Mouse (Mus musculus) embryonic facial prominence, embryonic 12.5 days (tissue): ENCODE results near the gene Ncam1. TPM values are rescaled to one million over a fixed set of nuclear protein-coding genes. Genes with fewer than 3 reads are reported as not detected.

Source experiments
- ATAC-seq: fragments of 200-750 bp; cut with Nextera tagmentation; 2 replicates; pipeline ENCODE4 v1.8.0; 2017; ENCODE audit not compliant: insufficient number of reproducible peaks, insufficient read depth, low FRiP score, low TSS enrichment
- H3K27ac ChIP-seq: fragments of 300-500 bp; sonication (generic); 2 replicates; pipeline ENCODE4 v1.5.1; 2016; ENCODE audit warnings: mild to moderate bottlenecking
- H3K27me3 ChIP-seq: fragments of 300-500 bp; sonication (generic); 2 replicates; pipeline ENCODE4 v1.6.1; 2016; ENCODE audit warnings: mild to moderate bottlenecking, moderate library complexity
- H3K36me3 ChIP-seq: fragments of 300-500 bp; sonication (generic); 2 replicates; pipeline ENCODE4 v1.6.1; 2016; ENCODE audit warnings: mild to moderate bottlenecking
- H3K4me1 ChIP-seq: fragments of 300-500 bp; sonication (generic); 2 replicates; pipeline ENCODE4 v1.6.1; 2016
- H3K4me2 ChIP-seq: fragments of 300-500 bp; sonication (generic); replicated peaks from 2 replicates; pipeline ENCODE4 v1.6.1; 2016; ENCODE audit warnings: mild to moderate bottlenecking, moderate library complexity
- H3K4me3 ChIP-seq: fragments of 300-500 bp; sonication (generic); 2 replicates; pipeline ENCODE4 v1.5.1; 2016; ENCODE audit warnings: mild to moderate bottlenecking
- H3K9ac ChIP-seq: fragments of 300-500 bp; sonication (generic); 2 replicates; pipeline ENCODE4 v1.6.1; 2016; ENCODE audit warnings: mild to moderate bottlenecking, moderate library complexity
- H3K9me3 ChIP-seq: fragments of 300-500 bp; sonication (generic); 2 replicates; pipeline ENCODE4 v1.6.1; 2016; ENCODE audit warnings: mild to moderate bottlenecking, moderate library complexity
- WGBS: fragments of 180-500 bp; shearing (Covaris S2); methylation state at CpG from one replicate; pipeline ENCODE4 v1.1.7; 2016; 5-methylcytosine and 5-hydroxymethylcytosine counted together
- polyA plus RNA-seq: library from polyadenylated mRNA; unstranded; fragments of >200 nt; fragmentation: Nextera tagmentation; extraction: Ambion mirVana; gene quantifications from 2 replicates; pipeline ENCODE4 v1.2.1, GENCODE M21; 2016

The Ncam1 gene
- polyA plus RNA-seq, 1 experiment from 2014 or later = 85.4 TPM

DNA sequence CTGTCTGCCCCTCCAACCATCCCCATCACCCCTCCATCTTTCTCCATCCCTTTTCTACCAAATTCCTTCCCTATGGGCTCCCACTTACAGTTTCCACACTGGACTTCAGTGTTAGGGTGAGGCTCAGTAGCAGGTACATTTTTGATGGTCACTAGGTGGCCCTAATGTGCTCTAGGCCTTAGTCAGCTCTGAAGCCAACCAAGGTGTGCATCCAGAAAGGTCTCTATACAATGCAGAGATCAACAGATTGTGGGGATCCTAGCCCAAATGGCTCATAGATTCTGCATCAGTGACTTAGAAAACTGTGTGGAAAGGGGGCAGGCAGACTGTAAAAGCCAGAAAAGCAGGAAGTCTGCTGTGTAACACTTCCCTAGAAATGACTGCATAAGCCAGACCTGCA is 160.8 kb downstream of the Ncam1 start:
- no peak for ATAC-seq
- no peaks in the 10 kb centered on the region for H3K9me3 ChIP-seq
- H3K36me3 ChIP-seq = no peaks in the 10 kb centered on the region
- no peak overlapping the region for H3K27ac ChIP-seq
- no peaks in the 10 kb centered on the region for H3K4me1 ChIP-seq
- no peak overlapping the region for H3K4me2 ChIP-seq
- no peak overlapping the region for H3K9ac ChIP-seq
- no peak overlapping the region for H3K4me3 ChIP-seq
- H3K27me3 ChIP-seq = no peaks in the 10 kb centered on the region

GRCm38 (mm10) chr9:49635668-49636326 is 162.9 kb downstream of the Ncam1 start:
- no peak for ATAC-seq
- WGBS = 84% methylated on average over 11 of the region's 11 CpGs
- no peaks in the 10 kb centered on the region for H3K9me3 ChIP-seq
- no peak overlapping the region for H3K4me2 ChIP-seq
- no peaks in the 10 kb centered on the region for H3K27me3 ChIP-seq
- H3K9ac ChIP-seq = no peak overlapping the region
- no peaks in the 10 kb centered on the region for H3K4me1 ChIP-seq
- no peaks in the 10 kb centered on the region for H3K36me3 ChIP-seq
- no peak overlapping the region for H3K27ac ChIP-seq
- no peak overlapping the region for H3K4me3 ChIP-seq

- Histone ChIP-seq H3K4me3 (no peak overlapping the region), H3K27me3 (no peaks in the 10 kb centered on the region), H3K36me3 (no peaks in the 10 kb centered on the region), H3K4me1 (no peaks in the 10 kb centered on the region), H3K4me2 (no peak overlapping the region), H3K9me3 (no peaks in the 10 kb centered on the region), H3K9ac (no peak overlapping the region), H3K27ac (no peak overlapping the region)
- no peak for ATAC-seq
- WGBS = 90% methylated on average over 2 of the region's 2 CpGs
Measured at GRCm38 (mm10) chr9:49632591-49632990, 166.1 kb downstream of the Ncam1 start.

- Histone ChIP-seq H3K4me3 (no peak overlapping the region), H3K27ac (no peak overlapping the region), H3K4me1 (no peaks in the 10 kb centered on the region), H3K4me2 (no peak overlapping the region), H3K9ac (no peak overlapping the region), H3K36me3 (no peaks in the 10 kb centered on the region), H3K27me3 (no peaks in the 10 kb centered on the region), H3K9me3 (no peaks in the 10 kb centered on the region)
- no peak for ATAC-seq
- WGBS = 70% methylated on average over 2 of the region's 2 CpGs
Measured at GRCm38 (mm10) chr9:49630336-49630735, 168.4 kb downstream of the Ncam1 start.

DNA sequence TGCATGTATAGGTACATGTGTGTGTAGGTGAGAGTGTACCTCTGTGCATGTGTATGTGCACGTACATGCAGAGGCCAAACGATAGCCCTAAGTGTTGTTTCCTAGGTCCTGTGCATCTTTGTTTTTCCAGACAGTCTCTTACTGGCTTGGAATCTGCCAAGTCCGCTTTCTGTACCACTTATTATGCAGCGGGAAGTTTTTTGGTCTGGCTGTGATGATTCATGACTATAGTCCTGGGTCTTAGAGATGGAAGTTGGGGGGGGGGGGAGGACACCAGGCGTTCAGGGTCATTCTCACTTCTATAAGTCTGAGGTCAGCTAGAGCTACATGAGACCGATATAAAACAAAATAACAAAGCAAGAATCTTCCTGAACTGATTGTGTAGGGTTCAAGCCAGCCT is 173.8 kb downstream of the Ncam1 start:
- Histone ChIP-seq H3K9me3 (no peaks in the 10 kb centered on the region), H3K4me3 (no peak overlapping the region), H3K9ac (no peak overlapping the region), H3K4me2 (no peak overlapping the region), H3K36me3 (no peaks in the 10 kb centered on the region), H3K27me3 (no peaks in the 10 kb centered on the region), H3K4me1 (no peaks in the 10 kb centered on the region), H3K27ac (no peak overlapping the region)
- WGBS = 90% methylated on average over 6 of the region's 6 CpGs
- ATAC-seq = no peak

GRCm38 (mm10) chr9:49623934-49624505 is 174.7 kb downstream of the Ncam1 start:
- Histone ChIP-seq H3K27ac (no peak overlapping the region), H3K4me2 (no peak overlapping the region), H3K4me1 (no peaks in the 10 kb centered on the region), H3K4me3 (no peak overlapping the region), H3K9me3 (no peaks in the 10 kb centered on the region), H3K9ac (no peak overlapping the region), H3K27me3 (no peaks in the 10 kb centered on the region), H3K36me3 (no peaks in the 10 kb centered on the region)
- WGBS = 31% methylated on average over 3 of the region's 3 CpGs
- ATAC-seq = no peak

- H3K9me3 ChIP-seq = no peaks in the 10 kb centered on the region
- H3K4me3 ChIP-seq = no peak overlapping the region
- WGBS = 68% methylated on average over 9 of the region's 9 CpGs
- no peaks in the 10 kb centered on the region for H3K4me1 ChIP-seq
- no peak overlapping the region for H3K9ac ChIP-seq
- no peaks in the 10 kb centered on the region for H3K36me3 ChIP-seq
- ATAC-seq = no peak
- no peak overlapping the region for H3K27ac ChIP-seq
- no peak overlapping the region for H3K4me2 ChIP-seq
- H3K27me3 ChIP-seq = no peaks in the 10 kb centered on the region
Measured at GRCm38 (mm10) chr9:49622928-49623676, 175.6 kb downstream of the Ncam1 start.

DNA sequence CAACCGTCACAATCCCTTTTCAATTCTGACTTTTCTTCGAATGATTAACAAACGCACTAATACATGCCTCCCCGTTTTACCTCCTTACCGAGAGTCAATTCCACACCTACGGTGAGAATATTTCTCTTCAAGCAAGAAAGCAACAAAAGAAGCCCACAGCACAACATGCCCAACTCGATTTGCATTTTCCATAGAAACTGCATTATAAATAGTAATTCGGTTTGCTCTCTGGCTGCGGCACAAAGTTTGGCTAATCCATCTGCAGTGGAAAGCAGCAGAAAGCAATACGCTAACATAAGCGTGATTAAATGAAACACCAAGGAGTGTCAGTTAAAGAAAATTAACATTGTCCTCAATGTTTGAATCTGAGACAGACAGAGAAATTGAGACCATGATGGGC is 177.0 kb downstream of the Ncam1 start:
- Histone ChIP-seq H3K9me3 (no peaks in the 10 kb centered on the region), H3K4me2 (no peak overlapping the region), H3K36me3 (no peaks in the 10 kb centered on the region), H3K9ac (no peak overlapping the region), H3K4me1 (no peaks in the 10 kb centered on the region), H3K4me3 (no peak overlapping the region), H3K27ac (no peak overlapping the region), H3K27me3 (no peaks in the 10 kb centered on the region)
- 92% methylated on average over 11 of the region's 11 CpGs for WGBS
- ATAC-seq = no peak

DNA sequence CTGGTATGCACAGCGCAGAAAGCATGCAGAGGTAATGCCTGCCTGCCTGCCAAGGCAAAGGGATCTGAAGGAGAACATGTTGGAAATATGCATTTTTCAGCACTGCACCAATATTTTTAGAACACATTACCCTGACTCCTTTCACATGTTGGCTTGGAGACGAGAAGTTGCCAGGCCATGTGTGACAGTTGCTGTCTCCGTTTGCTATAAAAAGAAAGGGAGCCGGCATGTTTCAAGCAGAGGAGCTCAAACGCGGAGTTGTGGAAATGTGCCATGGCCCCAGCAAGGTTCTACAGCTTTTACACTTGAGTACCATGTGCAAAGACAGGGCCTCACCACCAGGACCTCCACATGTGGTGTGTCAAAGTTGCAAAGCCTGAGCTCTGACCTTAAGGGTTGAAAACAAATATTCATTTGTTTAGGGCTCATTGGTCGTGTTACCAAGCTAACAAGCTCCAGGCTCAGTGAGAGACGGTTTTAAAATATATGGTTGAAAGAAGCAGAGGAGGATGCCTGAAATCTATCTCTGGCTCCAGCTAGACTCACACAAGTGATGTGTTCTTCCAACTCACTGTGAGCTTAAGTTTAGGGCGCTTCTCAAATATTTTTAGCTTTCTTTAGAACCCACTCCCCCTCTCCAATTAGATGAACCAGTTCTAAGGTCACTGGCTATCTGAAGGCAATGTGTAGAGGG is 179.9 kb downstream of the Ncam1 start:
- no peaks in the 10 kb centered on the region for H3K27me3 ChIP-seq
- H3K27ac ChIP-seq = no peak overlapping the region
- H3K4me1 ChIP-seq = no peaks in the 10 kb centered on the region
- no peak for ATAC-seq
- H3K36me3 ChIP-seq = no peaks in the 10 kb centered on the region
- no peak overlapping the region for H3K4me2 ChIP-seq
- 74% methylated on average over 9 of the region's 9 CpGs for WGBS
- no peak overlapping the region for H3K4me3 ChIP-seq
- no peaks in the 10 kb centered on the region for H3K9me3 ChIP-seq
- H3K9ac ChIP-seq = no peak overlapping the region

- ATAC-seq = no peak
- no peaks in the 10 kb centered on the region for H3K9me3 ChIP-seq
- H3K27me3 ChIP-seq = no peaks in the 10 kb centered on the region
- whole genome bisulfite sequencing = 80% methylated on average over 2 of the region's 2 CpGs
- H3K9ac ChIP-seq = no peak overlapping the region
- no peak overlapping the region for H3K4me2 ChIP-seq
- no peaks in the 10 kb centered on the region for H3K4me1 ChIP-seq
- no peak overlapping the region for H3K27ac ChIP-seq
- H3K36me3 ChIP-seq = no peaks in the 10 kb centered on the region
- H3K4me3 ChIP-seq = no peak overlapping the region
Measured at GRCm38 (mm10) chr9:49618266-49618665, 180.5 kb downstream of the Ncam1 start.

DNA sequence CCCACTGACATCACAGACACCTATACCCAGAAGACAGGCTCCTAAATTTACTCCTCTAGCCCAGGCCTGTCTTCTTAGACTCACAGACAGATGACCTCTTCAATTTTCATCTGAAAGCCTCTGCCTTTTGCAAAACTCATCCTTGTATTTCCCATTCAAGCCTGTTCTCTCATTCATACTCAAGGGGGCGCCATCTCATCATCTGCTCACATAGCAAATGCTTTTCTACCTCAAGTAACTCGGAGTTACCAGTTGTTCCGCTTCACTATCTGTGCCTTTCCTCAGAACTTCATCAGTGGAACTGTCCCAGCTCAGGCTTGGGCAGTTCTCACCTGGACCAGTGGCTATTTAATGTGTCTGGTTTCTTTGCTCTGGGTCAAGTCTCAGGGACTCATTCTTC is 181.5 kb downstream of the Ncam1 start:
- Histone ChIP-seq H3K27me3 (no peaks in the 10 kb centered on the region), H3K9ac (no peak overlapping the region), H3K36me3 (no peaks in the 10 kb centered on the region), H3K4me2 (no peak overlapping the region), H3K4me3 (no peak overlapping the region), H3K9me3 (no peaks in the 10 kb centered on the region), H3K4me1 (no peaks in the 10 kb centered on the region), H3K27ac (no peak overlapping the region)
- no peak for ATAC-seq
- 10% methylated on average over 3 of the region's 3 CpGs for WGBS

DNA sequence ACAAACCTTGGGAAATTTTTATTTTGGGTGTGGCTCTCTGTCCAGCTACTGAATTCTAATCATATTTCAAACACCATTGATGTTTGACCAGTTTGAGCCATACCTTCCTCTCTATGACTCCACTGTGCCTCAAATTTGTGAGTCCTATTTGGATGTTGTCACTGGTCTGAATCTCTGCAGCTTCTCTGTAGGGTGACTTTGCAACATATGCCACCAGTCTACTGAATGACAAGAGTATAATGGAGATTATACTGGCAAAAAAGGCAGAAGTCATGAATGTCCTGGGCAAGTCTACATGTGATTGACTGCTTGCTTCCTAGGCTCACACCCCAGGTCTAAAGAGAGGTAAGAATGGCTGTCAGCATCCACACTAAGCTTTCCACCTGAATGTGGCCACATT is 186.3 kb downstream of the Ncam1 start:
- ATAC-seq = no peak
- H3K4me3 ChIP-seq = no peak overlapping the region
- no peaks in the 10 kb centered on the region for H3K9me3 ChIP-seq
- no peaks in the 10 kb centered on the region for H3K27me3 ChIP-seq
- H3K27ac ChIP-seq = no peak overlapping the region
- no peak overlapping the region for H3K4me2 ChIP-seq
- no peak overlapping the region for H3K9ac ChIP-seq
- no peaks in the 10 kb centered on the region for H3K4me1 ChIP-seq
- no peaks in the 10 kb centered on the region for H3K36me3 ChIP-seq
